Mouse (Mus musculus) heart, adult 8-10 months (tissue): Measurements from ENCODE around the gene Vmn1r16. TPM values are rescaled to one million over a fixed set of nuclear protein-coding genes. Genes with fewer than 3 reads are reported as not detected.
"Not testable (repeated sequence)": the region's sequence is repeated elsewhere in the genome, so short reads cannot be mapped to it uniquely, and the experiment has no call there.

ENCODE experiments used
- DNase-seq: peaks from one replicate; pipeline ENCODE4 v3.0.0; 2022; ENCODE audit warnings: low spot score
- total RNA-seq, 4 experiments: library from RNA; stranded (reverse); gene quantifications; 2 replicates each; pipeline ENCODE4 v1.2.4; 2022

Vmn1r16 gene
- total RNA-seq = not detected

- DNase-seq = no peak
These were observed at the start of gene Vmn1r16 for GRCm38 (mm10) chr6:57329394-57329793. Gene Vmn1r16, minus strand, starts transcription at chr6:57329494.

GRCm38 (mm10) chr6:57367496-57367895 lies 38.2 kb upstream of the Vmn1r16 start:
- no peak for DNase-seq

DNA sequence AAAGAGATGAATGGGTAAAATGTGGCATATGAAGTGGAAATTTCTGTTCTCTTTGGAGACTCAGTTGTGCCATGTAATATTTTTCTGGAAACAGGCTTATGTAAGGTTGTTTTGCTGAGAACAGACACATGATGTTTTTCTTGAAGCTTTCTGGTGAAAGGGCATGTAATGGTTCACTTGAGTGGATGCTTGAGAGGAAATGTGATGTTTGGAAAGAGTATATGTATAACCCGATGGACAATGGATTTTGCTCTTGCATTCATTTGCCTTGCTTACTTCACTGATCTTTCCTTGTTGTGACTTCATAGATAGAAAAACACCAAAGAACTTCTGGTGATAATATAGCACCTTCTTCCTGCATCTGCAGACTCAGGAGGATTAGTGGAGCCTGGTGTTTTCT lies 36.6 kb upstream of the Vmn1r16 start:
- not testable (repeated sequence) for DNase-seq

DNA sequence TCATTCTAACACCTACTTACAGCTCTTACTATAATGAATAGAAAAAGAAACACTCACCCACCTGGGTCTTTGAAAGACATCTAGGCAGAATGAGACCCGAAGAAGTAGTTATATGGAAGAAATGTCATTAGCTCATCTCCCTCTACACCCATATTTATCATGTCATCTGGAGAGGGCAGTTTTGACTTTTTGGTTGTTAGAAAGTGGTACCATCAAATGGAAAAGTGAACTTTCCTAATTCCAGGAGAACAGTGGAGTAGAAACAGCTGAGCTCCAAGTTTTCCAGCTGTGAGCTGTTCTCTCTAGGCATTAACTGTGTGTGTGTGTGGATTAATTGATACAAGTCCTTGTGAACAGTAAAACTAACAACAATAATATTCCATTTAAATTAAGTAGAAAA lies 34.3 kb upstream of the Vmn1r16 start, which contains the start of gene Vmn1r17:
Gene Vmn1r17 (minus strand): TSS at position 101 of the 400 bp plus-strand sequence.
- no peak for DNase-seq

DNA sequence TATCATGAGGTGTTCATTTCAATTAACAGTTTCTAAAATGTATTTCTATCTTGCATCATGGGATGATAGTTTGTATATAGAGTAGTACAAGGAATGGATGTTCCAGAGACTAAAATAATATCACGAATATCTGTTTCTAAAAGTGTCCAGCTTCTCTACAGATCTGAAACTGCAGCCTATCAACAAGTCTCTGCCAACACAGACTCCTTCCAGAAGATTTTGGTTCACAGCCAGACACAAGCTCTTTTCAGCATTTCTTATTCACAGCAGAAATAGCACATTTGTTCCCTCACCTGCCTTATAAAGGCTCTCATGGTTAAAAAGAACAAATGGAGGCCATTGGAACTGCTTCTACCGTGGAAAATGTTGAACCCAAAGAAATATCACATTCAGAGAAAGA lies 27.6 kb upstream of the Vmn1r16 start:
- no peak for DNase-seq

DNA sequence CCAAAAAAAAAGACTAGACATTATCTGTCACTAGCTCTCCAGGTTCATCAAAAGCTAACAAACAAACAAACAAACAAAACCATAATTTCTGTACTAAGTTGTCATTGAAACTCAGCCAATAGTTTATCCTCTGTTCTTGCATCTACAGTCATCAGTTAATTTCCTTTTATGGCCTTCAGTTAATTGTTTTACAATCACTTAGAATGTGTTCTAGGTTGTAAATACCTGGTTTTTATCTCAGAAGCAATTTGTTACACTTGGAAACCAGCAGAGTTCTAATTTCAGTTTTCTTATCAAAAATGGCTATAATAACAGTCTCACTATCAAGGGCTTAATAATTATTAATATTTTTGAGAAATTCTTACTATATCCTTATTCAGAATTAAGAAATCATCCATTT lies 3.1 kb downstream of the Vmn1r16 start:
- DNase-seq = no peak

DNA sequence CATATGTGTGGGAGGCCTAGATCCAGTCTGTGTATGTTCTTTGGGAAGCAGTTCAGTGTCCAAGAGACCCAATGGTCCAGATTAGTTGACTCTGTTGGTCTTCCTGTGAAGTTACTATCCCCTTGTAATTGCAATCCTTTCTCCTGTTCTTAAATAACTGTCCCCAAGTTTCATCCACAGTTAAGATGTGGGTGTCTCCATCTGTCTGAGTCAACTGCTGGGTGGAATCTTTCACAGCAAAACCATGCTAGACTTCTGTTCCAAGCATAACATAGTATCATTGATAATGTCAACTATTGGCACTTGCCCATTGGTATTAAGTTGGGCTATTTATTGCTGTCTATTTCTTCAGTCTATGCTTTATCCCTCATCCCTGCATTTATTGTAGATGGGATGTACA lies 50.3 kb downstream of the Vmn1r16 start:
- DNase-seq = no peak

DNA sequence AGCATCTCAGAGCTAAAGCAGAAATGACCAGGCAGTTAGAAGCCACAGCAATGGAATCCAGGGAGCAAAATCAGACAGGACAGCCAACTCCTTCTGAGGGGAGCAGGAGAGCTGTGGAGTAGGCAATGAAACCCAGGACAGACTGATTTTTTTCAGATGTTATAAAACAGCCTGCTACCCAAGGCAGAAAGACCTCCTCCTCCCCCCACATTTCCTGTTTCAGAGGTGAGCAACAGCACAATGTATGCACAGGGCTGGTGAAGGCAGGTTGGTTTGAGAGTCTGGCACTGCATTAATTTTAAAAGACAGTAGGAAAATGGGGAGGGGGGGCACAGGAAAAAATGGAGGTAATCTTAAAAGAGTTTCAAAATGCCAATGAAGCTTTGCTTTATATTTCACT lies 56.8 kb downstream of the Vmn1r16 start:
- DNase-seq = no peak

GRCm38 (mm10) chr6:57271881-57272280 lies 57.4 kb downstream of the Vmn1r16 start:
- DNase-seq = no peak

Other genes starting within 250 kb of the Vmn1r16 start
- not detected for gene Vmn1r10, start 220.0 kb downstream of the Vmn1r16 start, total RNA-seq
- gene Vmn1r11, start 196.0 kb downstream of the Vmn1r16 start, total RNA-seq = not detected
- gene Vmn1r12, start 172.6 kb downstream of the Vmn1r16 start, total RNA-seq = not detected
- not detected for gene Vmn1r13, start 126.2 kb downstream of the Vmn1r16 start, total RNA-seq
- not detected for gene Vmn1r14, start 97.8 kb downstream of the Vmn1r16 start, total RNA-seq
- gene Vmn1r15, start 71.5 kb downstream of the Vmn1r16 start, total RNA-seq = not detected
- gene Vmn1r17, start 34.2 kb upstream of the Vmn1r16 start, total RNA-seq = not detected
- not detected for gene Vmn1r18, start 66.3 kb upstream of the Vmn1r16 start, total RNA-seq
- gene Vmn1r19, start 74.3 kb upstream of the Vmn1r16 start, total RNA-seq = not detected
- not detected for gene Vmn1r20, start 99.4 kb upstream of the Vmn1r16 start, total RNA-seq
- 100 to 1,000 TPM in 3 of 4 experiments, 10 to 100 TPM in 1; 92.8 to 122 (median 105) TPM for gene Ppm1k, start 206.0 kb upstream of the Vmn1r16 start, total RNA-seq